Mouse (Mus musculus): ENCODE measurements around the gene Ppp2r5c.

Gene Ppp2r5c

GRCm38 (mm10) chr12:110489946-110490701 lies 43.2 kb downstream of the Ppp2r5c start:
- DNase-seq (ENCODE audit: low spot score), result no peak

- DNase-seq (ENCODE audit: low spot score), result no peak
Observed at GRCm38 (mm10) chr12:110492436-110492835, 45.5 kb downstream of the Ppp2r5c start.

- DNase-seq (ENCODE audit: low spot score), result no peak
Observed at GRCm38 (mm10) chr12:110493597-110494369, 46.9 kb downstream of the Ppp2r5c start.

- DNase-seq (ENCODE audit: low spot score), result no peak
Observed at GRCm38 (mm10) chr12:110494846-110495245, 47.9 kb downstream of the Ppp2r5c start.

- no peak for DNase-seq (ENCODE audit: low spot score)
Observed at GRCm38 (mm10) chr12:110495260-110495659, 48.3 kb downstream of the Ppp2r5c start.

- DNase-seq (ENCODE audit: low spot score), result no peak
Observed at GRCm38 (mm10) chr12:110496016-110496415, 49.1 kb downstream of the Ppp2r5c start.

- no peak for DNase-seq (ENCODE audit: low spot score)
Observed at GRCm38 (mm10) chr12:110497013-110497412, 50.1 kb downstream of the Ppp2r5c start.

- DNase-seq (ENCODE audit: low spot score), result no peak
Observed at GRCm38 (mm10) chr12:110497485-110497884, 50.6 kb downstream of the Ppp2r5c start.

- DNase-seq (ENCODE audit: low spot score), result no peak
Observed at GRCm38 (mm10) chr12:110498283-110499224, 51.6 kb downstream of the Ppp2r5c start.

GRCm38 (mm10) chr12:110499225-110499992 lies 52.5 kb downstream of the Ppp2r5c start:
- DNase-seq (ENCODE audit: low spot score), result peak; percentile 76

GRCm38 (mm10) chr12:110500095-110500494 lies 53.2 kb downstream of the Ppp2r5c start:
- no peak for DNase-seq (ENCODE audit: low spot score)

GRCm38 (mm10) chr12:110503406-110504144 lies 56.7 kb downstream of the Ppp2r5c start:
- DNase-seq (ENCODE audit: low spot score), result peak; percentile 80

- DNase-seq (ENCODE audit: low spot score), result no peak
Observed at GRCm38 (mm10) chr12:110504145-110504490, 57.2 kb downstream of the Ppp2r5c start.

GRCm38 (mm10) chr12:110504793-110505192 lies 57.9 kb downstream of the Ppp2r5c start:
- DNase-seq (ENCODE audit: low spot score), result peak; percentile 38

GRCm38 (mm10) chr12:110506046-110506445 lies 59.1 kb downstream of the Ppp2r5c start:
- no peak for DNase-seq (ENCODE audit: low spot score)

GRCm38 (mm10) chr12:110507714-110508297 lies 60.9 kb downstream of the Ppp2r5c start:
- DNase-seq (ENCODE audit: low spot score), result no peak

- no peak for DNase-seq (ENCODE audit: low spot score)
Observed at GRCm38 (mm10) chr12:110508680-110509079, 61.8 kb downstream of the Ppp2r5c start.

- DNase-seq (ENCODE audit: low spot score), result peak; percentile 79
Observed at GRCm38 (mm10) chr12:110510171-110510871, 63.4 kb downstream of the Ppp2r5c start.

GRCm38 (mm10) chr12:110511201-110511600 lies 64.3 kb downstream of the Ppp2r5c start:
- no peak for DNase-seq (ENCODE audit: low spot score)
